ENCODE assay signal across 18 mouse cellular contexts in genomic region chr14:77327693-77328092, GRCm38 (mm10).
DNase-seq lines count a peak whose midpoint lies in the region; ATAC-seq and TF ChIP-seq lines count a peak whose summit lies in the region.
"Had no signal": no experiment of that assay in that cellular context is flagged by ENCODE, and none has a peak within 500 bp of the region (broad histone marks: within the 10 kb centered on the region; RNA-seq: fewer than 3 reads in every experiment).

No protein-coding gene starts in this region.

- no peaks in the 10 kb centered on the region for H3K27me3 ChIP-seq in Patski
- H3K27me3 ChIP-seq: forebrain, embryonic 13.5 days; hindbrain, embryonic 12.5 days had no signal

- peak; percentile 94 for ATAC-seq in Patski
- ATAC-seq: forebrain, embryonic 13.5 days; forebrain, postnatal 0 days; hindbrain, embryonic 16.5 days had no signal

- in situ Hi-C loops in Patski (cut with MboI; ENCODE audit: low pct_unique_long_range_greater_than_20kb), result no loop called here

- DNase-seq in Patski (ENCODE audit: low read depth, low spot score) (peak; percentile 27), adipocyte (ENCODE audit: low spot score) (no peak)
- peak; percentile 6 to 7 for DNase-seq in kidney, adult 8-10 months
- DNase-seq in kidney, postnatal 10 days, result peak; percentile 11
- DNase-seq in retina, postnatal 1 day, result peak; percentile 42
- no peak for DNase-seq in gastrocnemius, postnatal 10 days
- no peak for DNase-seq in right cerebral cortex, postnatal 4 days
- DNase-seq: adrenal gland, postnatal 14 days; cerebellum, adult 18-20 months; cerebellum, adult 9-11 months; cerebellum, postnatal 36 days; forebrain, postnatal 0 days; gastrocnemius, postnatal 25 days; heart, postnatal 10 days; heart, postnatal 4 days had no signal

- CTCF ChIA-PET in Patski (lab: Charles Lee), result no interaction called here

- TF ChIP-seq CTCF in Patski (IDR thresholded peaks at IDR 0.05), result no peak

- POLR2A ChIA-PET in Patski (lab: Charles Lee), result no interaction called here

Comparison
In these comparisons a context has a peak if more than half of its experiments do, and no peak if none do; other contexts are left out.
1. DNase-seq: peak in Patski (single experiment), kidney, adult 8-10 months (2 of 2), kidney, postnatal 10 days (single experiment) and retina, postnatal 1 day (single experiment); none in gastrocnemius, postnatal 10 days (single experiment), adipocyte (single experiment) and right cerebral cortex, postnatal 4 days (single experiment).